Mouse (Mus musculus) bone marrow macrophage, adult 2 months (primary cell): ENCODE measurements around the gene Olfr248.

ENCODE experiments used
- CTCF ChIP-seq: IDR thresholded peaks from 2 replicates; pipeline ENCODE4 v1.5.1; 2012; ENCODE audit warnings: low read depth, mild to moderate bottlenecking, low read length, moderate library complexity
- POLR2A ChIP-seq: IDR thresholded peaks from 2 replicates; pipeline ENCODE4 v1.6.1; 2012; ENCODE audit warnings: mild to moderate bottlenecking, low read depth, low read length, borderline replicate concordance

DNA sequence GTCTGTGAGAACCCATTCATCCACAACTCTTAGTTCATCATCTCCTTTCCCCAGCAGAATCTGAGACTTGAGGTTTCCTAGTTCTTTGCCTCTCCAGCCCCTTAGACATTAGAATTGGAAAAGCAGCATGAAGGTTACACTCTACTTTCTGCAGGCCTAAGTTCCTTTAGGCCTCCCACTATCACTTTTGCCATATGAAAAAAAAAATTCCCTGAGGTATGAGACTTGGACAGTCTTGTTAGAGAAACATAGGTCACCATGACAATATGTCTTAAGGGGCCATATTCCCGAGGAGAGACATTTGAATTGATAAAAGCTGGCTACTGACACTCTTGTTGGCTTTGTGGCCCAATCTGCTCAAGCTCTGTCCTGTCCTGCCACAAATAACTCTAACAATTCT lies 32.9 kb downstream of the Olfr248 start, which contains the start of gene Olfr414:
- TF ChIP-seq POLR2A (no peak), CTCF (no peak)
